Comparison of ENCODE assay signal across 34 mouse cellular contexts in the genomic region with DNA sequence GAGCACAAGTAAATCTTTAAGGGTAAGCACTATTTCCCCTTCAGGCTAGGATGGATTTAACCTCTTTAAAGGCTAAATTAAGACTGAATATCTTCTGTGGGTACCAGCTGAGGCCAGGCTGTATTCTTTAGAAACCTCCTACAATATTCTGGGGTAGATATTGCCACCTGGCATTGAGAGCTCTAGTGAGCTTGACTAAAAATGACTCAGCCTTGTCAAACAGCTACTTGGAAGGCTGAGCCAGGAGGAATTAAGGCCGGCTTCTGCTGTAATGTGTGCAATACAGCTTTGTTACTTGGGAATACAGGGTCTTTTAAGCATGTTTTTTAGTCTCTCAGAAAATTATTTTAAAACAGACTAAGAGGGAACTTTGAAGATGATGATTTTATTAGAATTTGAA. TPM values are rescaled to one million over a fixed set of nuclear protein-coding genes. Genes with fewer than 3 reads are reported as not detected.
DNase-seq lines count a peak whose midpoint lies in the region; ATAC-seq and TF ChIP-seq lines count a peak whose summit lies in the region.
"Had no signal": no experiment of that assay in that cellular context is flagged by ENCODE, and none has a peak within 500 bp of the region (broad histone marks: within the 10 kb centered on the region; RNA-seq: fewer than 3 reads in every experiment).

No protein-coding gene starts in this region.

- H3K4me3 ChIP-seq in left cerebral cortex, adult 2 months: no peak overlapping the region
- H3K4me3 ChIP-seq: embryonic facial prominence, embryonic 10.5 days; embryonic facial prominence, embryonic 15.5 days; heart, embryonic 10.5 days; heart, embryonic 15.5 days; kidney, embryonic 15.5 days; liver, embryonic 15.5 days; neural tube, embryonic 13.5 days had no signal

- intact Hi-C loops in left cerebral cortex, adult 2 months (cut with DNase I): no loop called here
- intact Hi-C loops in left cerebral cortex, postnatal 36 days (cut with DNase I): no loop called here
- intact Hi-C loops in left cerebral cortex, postnatal 25 days (cut with DNase I): no loop called here

- no peak for ATAC-seq in erythroid progenitor cell, adult 5-6 weeks (replicated peaks; ENCODE audit: low FRiP score, poor library complexity, severe bottlenecking)
- ATAC-seq: forebrain, embryonic 14.5 days; hindbrain, embryonic 16.5 days; Patski had no signal

- DNase-seq in frontal cortex, adult 2 months (ENCODE audit: extremely low spot score in 1 of 2, low spot score in 1 of 2): peak; percentile 41 to 67
- no peak for DNase-seq in frontal cortex, postnatal 10 days (ENCODE audit: low spot score in 2 of 2)
- DNase-seq in left cerebral cortex, adult 2 months (ENCODE audit: extremely low spot score in 1 of 2, low spot score in 2 of 2): peak in 1 of 2 experiments; percentile 7
- DNase-seq in left cerebral cortex, postnatal 36 days (ENCODE audit: low spot score in 2 of 2): no peak
- DNase-seq in 3T3-L1 (ENCODE audit: low read depth, low spot score): peak; percentile 11
- DNase-seq in left cerebral cortex, postnatal 25 days (ENCODE audit: low spot score in 2 of 2): peak; percentile 12 to 86
- DNase-seq: adrenal gland, postnatal 10 days; cerebellum, adult 11-12 months; cerebellum, postnatal 14 days; gastrocnemius, postnatal 25 days; heart, adult 11 months; kidney, adult 18-20 months; kidney, postnatal 25 days; liver; lung, embryonic 14.5 days; lung, postnatal 14 days; thymus, postnatal 4 days had no signal

- H3K27ac ChIP-seq in left cerebral cortex, adult 2 months: peak overlapping the region; percentile 51; the same call in 1 of the 2 replicates
- H3K27ac ChIP-seq: embryonic facial prominence, embryonic 10.5 days; embryonic facial prominence, embryonic 15.5 days; heart, embryonic 10.5 days; heart, embryonic 15.5 days; kidney, embryonic 15.5 days; liver, embryonic 15.5 days; neural tube, embryonic 13.5 days had no signal

- TF ChIP-seq CTCF in left cerebral cortex, adult 2 months (IDR thresholded peaks at IDR 0.05): no peak

RNA-seq across cellular contexts. Expression of gene Neurod4, which starts 7.2 kb away (rescaled TPM):
- 0.30 and 0.46 TPM in 2 replicates for polyA plus RNA-seq in frontal cortex, adult 2 months (2012; rRNA removed)
- total RNA-seq in left cerebral cortex, adult 2 months (2021): under 1 TPM; 0.27 to 0.30 TPM
- under 1 TPM; 0.12 to 0.16 TPM for total RNA-seq in left cerebral cortex, postnatal 36 days (2021)
- under 1 TPM; 0.23 to 0.25 TPM for total RNA-seq in left cerebral cortex, postnatal 25 days (2021)
- total RNA-seq in erythroid progenitor cell, adult 5-6 weeks (2015; ENCODE audit: low replicate concordance): not detected in 2 replicates
- not detected in 2 replicates for total RNA-seq in erythroid progenitor cell, adult 5-6 weeks (2017; ENCODE audit: low replicate concordance)
- total RNA-seq: gastrocnemius, adult 18-20 months; gastrocnemius, postnatal 25 days; heart, postnatal 25 days; MEL had no signal
- polyA plus RNA-seq: heart, embryonic 15.5 days; intestine, embryonic 14.5 days; kidney, embryonic 15.5 days; limb, embryonic 11.5 days; liver, embryonic 15.5 days; lung, embryonic 14.5 days; Patski; testis, adult 2 months had no signal

RNA-seq across cellular contexts. Expression of gene Tespa1, which starts 35.5 kb away (rescaled TPM):
- polyA plus RNA-seq in frontal cortex, adult 2 months (2012; rRNA removed): 0.12 and 0.13 TPM in 2 replicates
- 1 to 10 TPM in 1 of 2 experiments, under 1 TPM in 1; 0.96 to 2.2 TPM for total RNA-seq in left cerebral cortex, adult 2 months (2021)
- 1 to 10 TPM; 1.7 to 2.9 TPM for total RNA-seq in left cerebral cortex, postnatal 36 days (2021)
- 1 to 10 TPM; 2.2 to 2.4 TPM for total RNA-seq in left cerebral cortex, postnatal 25 days (2021)
- 4.7 and 12.6 TPM in 2 replicates for total RNA-seq in erythroid progenitor cell, adult 5-6 weeks (2015; ENCODE audit: low replicate concordance)
- total RNA-seq in erythroid progenitor cell, adult 5-6 weeks (2017; ENCODE audit: low replicate concordance): 3.3 and 9.2 TPM in 2 replicates
- polyA plus RNA-seq: embryonic facial prominence, embryonic 10.5 days; forebrain, embryonic 14.5 days; neural tube, embryonic 13.5 days; testis, adult 2 months had no signal

Comparison
In these comparisons a context has a peak if more than half of its experiments do, and no peak if none do; other contexts are left out.
1. DNase-seq: peak in frontal cortex, adult 2 months (2 of 2), 3T3-L1 (single experiment) and left cerebral cortex, postnatal 25 days (2 of 2); none in frontal cortex, postnatal 10 days (0 of 2) and left cerebral cortex, postnatal 36 days (0 of 2).